Mouse (Mus musculus) left cerebral cortex, postnatal 36 days (tissue): ENCODE data around the gene Psip1. TPM values are rescaled to one million over a fixed set of nuclear protein-coding genes. Genes with fewer than 3 reads are reported as not detected.

Experiments
- DNase-seq, 2 experiments: peaks; one replicate each; pipeline ENCODE4 v3.0.0; 2021 to 2022; ENCODE audit warnings: low spot score in 2 of 2, mixed read lengths in 1 of 2
- intact Hi-C: fragments of 180-260 bp; cut with DNase I; formaldehyde crosslinking; loops from one replicate; pipeline ENCODE4 v1.15.1; 2025
- total RNA-seq, 2 experiments: library from RNA; stranded (reverse); gene quantifications; 2 replicates each; pipeline ENCODE4 v1.2.3; 2021

The Psip1 gene
- total RNA-seq, 2 experiments from 2014 or later: 180 to 201 TPM

- intact Hi-C loops: no loop called here
- DNase-seq: no peak
Measured at GRCm38 (mm10) chr4:83427696-83428095, 58.6 kb downstream of the Psip1 start.

- DNase-seq: no peak
- intact Hi-C loops: no loop called here
Measured at GRCm38 (mm10) chr4:83427141-83427540, 59.1 kb downstream of the Psip1 start.

DNA sequence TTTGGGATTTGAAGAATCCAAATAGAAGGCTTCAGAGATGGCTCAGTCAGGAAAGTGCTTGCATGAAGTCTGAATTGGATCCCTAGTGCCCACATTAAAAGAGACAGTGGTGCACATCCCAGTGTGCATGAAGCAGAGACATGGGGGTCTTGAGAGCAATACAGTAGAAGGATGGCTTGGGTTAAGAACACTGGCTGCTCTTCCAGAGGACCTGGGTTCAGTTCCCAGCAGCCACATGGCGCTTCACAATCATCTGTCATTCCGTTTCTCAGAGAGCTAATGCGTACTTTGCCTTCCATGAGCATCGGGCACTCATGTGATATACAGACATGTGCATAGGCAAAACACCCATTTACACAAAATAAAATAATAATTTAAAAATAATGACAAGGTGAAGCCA lies 61.1 kb downstream of the Psip1 start:
- intact Hi-C loops: no loop called here
- no peak for DNase-seq

DNA sequence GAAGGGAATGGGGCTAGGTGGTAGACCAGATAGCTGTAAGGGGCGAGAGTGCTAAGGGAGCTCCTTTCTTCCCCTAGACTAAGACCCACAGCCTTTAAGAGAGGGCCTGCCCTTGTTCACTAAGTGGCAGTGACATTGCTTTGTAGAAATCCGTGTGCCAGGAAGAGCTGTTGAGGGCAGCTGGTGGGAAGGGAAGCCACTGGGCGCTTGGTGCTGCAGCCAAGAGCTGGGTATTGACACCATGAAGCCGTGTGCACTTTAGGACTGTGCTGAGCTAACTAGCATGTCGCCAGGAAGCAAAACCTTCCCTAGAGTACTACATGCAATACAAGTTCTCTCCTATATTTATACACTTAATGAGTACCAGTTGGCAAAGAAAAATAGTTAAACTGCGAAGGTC lies 62.6 kb downstream of the Psip1 start:
- intact Hi-C loops: no loop called here
- DNase-seq: no peak

DNA sequence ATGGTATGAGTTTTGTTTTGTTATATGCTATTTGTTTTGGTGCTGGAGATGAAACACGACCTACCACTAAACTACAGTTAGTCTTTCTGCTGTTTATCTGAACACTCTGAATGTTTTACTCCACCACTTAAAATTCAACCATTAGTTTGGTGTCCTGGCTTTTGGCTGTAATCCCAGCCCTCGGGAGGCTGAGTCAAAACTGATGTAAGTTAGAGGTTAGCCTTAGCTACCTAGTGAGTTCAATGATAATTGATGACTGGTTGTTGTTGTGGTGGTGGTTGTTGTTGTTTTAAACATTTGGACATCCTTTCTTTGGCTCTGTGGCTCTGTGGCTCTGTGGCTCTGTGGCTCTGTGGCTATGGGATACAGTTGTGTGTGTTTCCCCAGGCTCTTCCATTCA lies 67.5 kb downstream of the Psip1 start:
- no peak for DNase-seq
- intact Hi-C loops: loop anchor here (5.0 kb wide), 1 partner anchor 109 kb away; the partner anchor contains the start of gene Ccdc171

GRCm38 (mm10) chr4:83417820-83418186 lies 68.5 kb downstream of the Psip1 start:
- DNase-seq: no peak
- intact Hi-C loops: loop anchor here (5.0 kb wide), 1 partner anchor 109 kb away; the partner anchor contains the start of gene Ccdc171

DNA sequence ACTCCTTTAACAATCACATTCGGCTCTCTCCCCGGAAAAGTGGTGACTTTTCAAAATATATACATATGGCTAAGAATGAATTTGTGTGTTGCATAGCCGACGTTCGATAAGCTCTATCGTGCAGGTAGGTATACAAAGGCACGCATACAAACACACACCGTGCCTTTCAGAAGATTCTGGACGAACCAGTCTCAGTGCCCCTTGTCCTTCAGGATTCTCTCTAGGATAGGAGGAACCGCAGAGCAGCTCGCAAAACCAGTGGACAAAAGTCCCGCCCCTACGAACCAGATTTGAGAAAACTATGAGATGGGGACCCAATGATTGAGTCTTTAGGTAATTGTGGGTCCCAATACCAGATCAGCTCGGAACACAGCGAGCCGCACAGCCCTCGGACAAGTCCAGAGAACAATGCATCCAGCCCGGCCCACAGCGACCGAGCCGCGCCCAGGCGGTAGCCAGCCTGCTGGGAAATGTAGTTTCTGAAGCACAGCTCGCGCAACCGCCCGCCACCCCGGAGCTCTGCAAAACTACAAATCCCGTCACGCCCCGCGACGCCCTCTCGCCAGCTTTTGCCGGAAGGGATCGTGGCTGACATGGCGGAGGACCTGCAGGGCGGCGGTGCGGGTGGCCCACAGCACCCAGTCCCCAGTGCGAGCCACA lies 69.0 kb downstream of the Psip1 start, which contains the start of gene Snapc3:
TSS of gene Snapc3 (plus strand) at position 565 of the 660 bp plus-strand sequence.
- DNase-seq: peak; percentile 95 to 96
- intact Hi-C loops: loop anchor here (5.0 kb wide), 1 partner anchor 110 kb away; the partner anchor contains the start of gene Ccdc171

DNA sequence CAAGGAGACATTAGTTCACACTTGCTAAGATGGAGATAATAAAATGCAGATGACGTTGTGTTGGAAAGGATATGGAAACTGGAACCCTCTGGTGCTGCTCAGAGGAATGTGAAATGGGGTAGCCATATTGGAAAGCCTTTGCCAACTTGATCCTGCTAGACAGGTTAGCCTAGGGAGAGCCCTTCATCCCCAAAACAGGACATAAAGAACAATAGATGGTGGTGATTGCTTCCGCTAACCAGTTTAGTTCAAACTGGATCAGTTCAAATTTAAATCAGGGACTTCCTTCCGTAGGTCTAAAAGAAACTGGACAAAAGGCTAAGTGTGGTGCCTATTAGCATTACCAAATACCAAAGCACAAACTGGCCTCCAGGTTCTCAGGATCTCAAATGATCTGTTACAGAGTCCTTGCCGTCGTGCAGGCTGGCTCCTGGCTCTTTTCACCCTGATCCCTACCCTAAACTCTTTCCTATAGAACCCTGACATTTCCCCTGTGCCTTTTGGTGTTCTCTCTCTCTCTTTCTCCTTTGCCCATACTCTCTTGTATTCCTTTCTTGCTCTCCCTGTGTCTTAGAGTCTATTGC lies 71.9 kb downstream of the Psip1 start:
- intact Hi-C loops: no loop called here
- DNase-seq: no peak

GRCm38 (mm10) chr4:83412060-83412459 lies 74.2 kb downstream of the Psip1 start:
- intact Hi-C loops: no loop called here

GRCm38 (mm10) chr4:83409867-83410505 lies 76.3 kb downstream of the Psip1 start:
- no peak for DNase-seq
- intact Hi-C loops: loop anchor here (2.0 to 5.0 kb wide), 2 partner anchors 108 to 147 kb away; no protein-coding TSS in a partner anchor

More at GRCm38 (mm10) chr4:83412060-83412459, 74.2 kb downstream of the Psip1 start:
- DNase-seq: no peak

DNA sequence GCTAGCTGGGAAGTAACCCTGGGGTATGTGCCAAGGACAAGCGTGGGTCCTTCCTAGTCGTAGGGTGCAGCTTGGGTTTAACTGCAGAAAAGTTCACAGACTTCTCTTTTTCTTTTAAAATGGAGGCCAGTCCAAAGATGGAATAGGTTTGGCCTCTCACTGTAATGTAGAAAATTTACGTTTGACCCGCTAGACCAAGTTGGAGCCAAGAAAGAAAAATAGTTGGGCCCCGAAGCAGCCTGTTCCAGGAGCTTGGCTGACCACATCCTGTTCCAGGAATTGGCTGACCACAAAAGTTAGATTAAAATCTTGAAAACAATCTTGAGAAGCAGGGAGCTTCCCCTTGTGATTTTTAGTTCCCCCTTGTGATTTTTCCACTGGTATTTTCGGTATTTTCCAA lies 78.6 kb downstream of the Psip1 start:
- no peak for DNase-seq
- intact Hi-C loops: loop anchor here (2.0 to 5.0 kb wide), 2 partner anchors 105 to 145 kb away; no protein-coding TSS in a partner anchor

Other genes starting within 250 kb of the Psip1 start
- 10 to 100 TPM; 59.7 to 62.8 TPM for gene Ttc39b, start 162.2 kb downstream of the Psip1 start, total RNA-seq
- 10 to 100 TPM; 30.9 to 43.3 TPM for gene Snapc3, start 68.7 kb downstream of the Psip1 start, total RNA-seq
- gene Ccdc171, start 39.1 kb upstream of the Psip1 start, total RNA-seq: 1 to 10 TPM; 2.9 to 4.7 TPM